Comparison of ENCODE assay signal across 11 mouse cellular contexts in the genomic region with DNA sequence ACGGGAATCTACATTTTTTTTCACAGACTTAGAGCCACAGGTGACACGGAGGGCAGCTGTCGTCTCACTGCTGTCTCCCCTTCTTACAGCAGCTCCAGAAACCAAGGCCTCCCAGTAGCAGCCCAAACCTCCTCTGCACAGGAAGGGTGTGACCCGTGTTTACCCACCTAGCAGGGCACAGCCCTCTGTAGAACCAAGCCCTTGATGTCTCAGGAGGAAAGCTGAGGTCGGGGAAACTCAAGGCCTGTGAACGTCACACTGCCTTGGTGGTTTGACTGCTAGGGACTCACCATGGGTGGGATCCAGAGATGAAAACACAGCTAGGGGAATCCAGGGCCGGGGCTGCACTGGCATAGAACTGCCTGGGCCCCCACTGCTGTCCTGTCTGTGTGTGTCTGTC. TPM values are rescaled to one million over a fixed set of nuclear protein-coding genes. Genes with fewer than 3 reads are reported as not detected.
DNase-seq lines count a peak whose midpoint lies in the region; ATAC-seq and TF ChIP-seq lines count a peak whose summit lies in the region.
"Had no signal": no experiment of that assay in that cellular context is flagged by ENCODE, and none has a peak within 500 bp of the region (broad histone marks: within the 10 kb centered on the region; RNA-seq: fewer than 3 reads in every experiment).

No protein-coding gene starts in this region.

- TF ChIP-seq EP300 in liver, postnatal 0 days (IDR thresholded peaks at IDR 0.05; ENCODE audit: low read depth), result no peak

- DNase-seq in liver, postnatal 0 days, result no peak
- no peak for DNase-seq in liver
- DNase-seq in thymus, postnatal 14 days, result peak; percentile 83
- DNase-seq in right cerebral cortex, postnatal 14 days, result no peak
- DNase-seq in frontal cortex, postnatal 25 days (ENCODE audit: low spot score in 2 of 2), result no peak
- no peak for DNase-seq in right cerebral cortex, postnatal 4 days

- H3K9me3 ChIP-seq in liver, postnatal 0 days (ENCODE audit: low read length), result no peaks in the 10 kb centered on the region

- H3K4me2 ChIP-seq in liver, postnatal 0 days (ENCODE audit: low read depth, low read length), result no peak overlapping the region
- H3K4me2 ChIP-seq: forebrain, embryonic 12.5 days; hindbrain, embryonic 14.5 days had no signal

- no peaks in the 10 kb centered on the region for H3K36me3 ChIP-seq in liver, postnatal 0 days (replicated peaks; ENCODE audit: insufficient read depth, low read length)
- H3K36me3 ChIP-seq in small intestine, adult 2 months (ENCODE audit: control insufficient read depth, insufficient read depth, low read length), result no peaks in the 10 kb centered on the region
- H3K36me3 ChIP-seq: forebrain, embryonic 12.5 days had no signal

- 43% methylated on average over 7 of the region's 7 CpGs for WGBS in liver, postnatal 0 days (ENCODE audit: insufficient replicate concordance)
- 54% methylated on average over 7 of the region's 7 CpGs for WGBS in small intestine, adult 2 months

- no peak for TF ChIP-seq CTCF in liver, postnatal 0 days (IDR thresholded peaks at IDR 0.05; ENCODE audit: low read depth)
- TF ChIP-seq CTCF in small intestine, adult 2 months (IDR thresholded peaks at IDR 0.05; ENCODE audit: extremely low read depth, insufficient read length, insufficient replicate concordance, low read depth, low read length), result no peak

- H3K27me3 ChIP-seq in liver, postnatal 0 days (ENCODE audit: insufficient read depth, low read length), result no peaks in the 10 kb centered on the region
- no peaks in the 10 kb centered on the region for H3K27me3 ChIP-seq in small intestine, adult 2 months (ENCODE audit: control insufficient read depth, insufficient read depth, low read length)
- H3K27me3 ChIP-seq: forebrain, embryonic 12.5 days had no signal

- H3K9ac ChIP-seq in liver, postnatal 0 days (replicated peaks), result no peak overlapping the region
- H3K9ac ChIP-seq: forebrain, embryonic 12.5 days; hindbrain, embryonic 14.5 days had no signal

- H3K4me3 ChIP-seq in liver, postnatal 0 days (ENCODE audit: low read depth, low read length), result no peak overlapping the region
- no peak overlapping the region for H3K4me3 ChIP-seq in small intestine, adult 2 months (ENCODE audit: low read depth, low read length)
- H3K4me3 ChIP-seq: forebrain, embryonic 12.5 days had no signal

- peaks cover 3% of the 10 kb centered on the region; the same call in 1 of the 2 replicates for H3K4me1 ChIP-seq in liver, postnatal 0 days (ENCODE audit: insufficient read depth)
- peaks cover 6% of the 10 kb centered on the region; the same call in 1 of the 2 replicates for H3K4me1 ChIP-seq in small intestine, adult 2 months (ENCODE audit: control insufficient read depth, insufficient read depth, insufficient read length, low read length)

- 0 out of 2 replicates have a peak overlapping the region, but pooled peaks have one; percentile 16 for H3K27ac ChIP-seq in liver, postnatal 0 days (ENCODE audit: low read depth)
- H3K27ac ChIP-seq in small intestine, adult 2 months (ENCODE audit: insufficient read depth, low read depth, low read length), result 0 out of 2 replicates have a peak overlapping the region, but pooled peaks have one; percentile 1
- H3K27ac ChIP-seq: forebrain, embryonic 12.5 days; hindbrain, embryonic 14.5 days; macrophage had no signal

- ATAC-seq in liver, postnatal 0 days, result no peak
- ATAC-seq in common myeloid progenitor, adult 5-6 weeks (replicated peaks; ENCODE audit: low read depth, poor library complexity, severe bottlenecking), result 0 out of 2 replicates have a peak, but pooled peaks have one; percentile 7

- no peak for TF ChIP-seq POLR2A in small intestine, adult 2 months (IDR thresholded peaks at IDR 0.05; ENCODE audit: low read depth, low read length)

RNA-seq across cellular contexts. Expression of a gene that starts 9.0 kb away (rescaled TPM):
- 9.9 and 11.4 TPM in 2 replicates for polyA plus RNA-seq in liver, postnatal 0 days (2015; fragmentation: Nextera tagmentation; extraction: Ambion mirVana)
- 55.0 and 96.1 TPM in 2 replicates for total RNA-seq in common myeloid progenitor, adult 5-6 weeks (2017)
- polyA plus RNA-seq in small intestine, adult 2 months (2012; rRNA removed), result 8.5 and 13.1 TPM in 2 replicates

RNA-seq across cellular contexts. Expression of a gene that starts 19.3 kb away (rescaled TPM):
- not detected in 2 replicates for polyA plus RNA-seq in liver, postnatal 0 days (2015; fragmentation: Nextera tagmentation; extraction: Ambion mirVana)
- total RNA-seq in common myeloid progenitor, adult 5-6 weeks (2017), result not detected in 2 replicates
- polyA plus RNA-seq in small intestine, adult 2 months (2012; rRNA removed), result not detected in 2 replicates
- polyA plus RNA-seq: macrophage had no signal
